Mouse (Mus musculus) brain, embryonic 14.5 days (tissue): ENCODE measurements around the gene Cd59a.

ENCODE experiments used
- CTCF ChIP-seq: fragments of 200-500 bp; IDR thresholded peaks from 2 replicates; pipeline ENCODE4 v1.5.1; 2012; ENCODE audit warnings: inconsistent platforms, mild to moderate bottlenecking, moderate library complexity, borderline replicate concordance; ENCODE audit not compliant: insufficient read depth, insufficient read length; ENCODE audit errors: extremely low read depth
- POLR2A ChIP-seq: fragments of 200-500 bp; IDR thresholded peaks from 2 replicates; pipeline ENCODE4 v1.6.1; 2012; ENCODE audit warnings: mild to moderate bottlenecking, inconsistent platforms, borderline replicate concordance; ENCODE audit not compliant: poor library complexity, insufficient read depth, insufficient read length, severe bottlenecking; ENCODE audit errors: extremely low read depth

GRCm38 (mm10) chr2:104130165-104130564 lies 34.6 kb downstream of the Cd59a start:
- TF ChIP-seq CTCF = no peak
- TF ChIP-seq POLR2A = no peak
